8 mouse cellular contexts compared by ENCODE assay signal in genomic region chrX:19237048-19237737, GRCm38 (mm10).
DNase-seq lines count a peak whose midpoint lies in the region; ATAC-seq and TF ChIP-seq lines count a peak whose summit lies in the region.

No protein-coding gene starts in this region.

- no peaks in the 10 kb centered on the region for H3K9me3 ChIP-seq in midbrain, postnatal 0 days (ENCODE audit: low read length)

- no peak for TF ChIP-seq CTCF in testis, adult 2 months (IDR thresholded peaks at IDR 0.05; ENCODE audit: control insufficient read depth, insufficient read depth, insufficient replicate concordance, low read depth, low read length)
- TF ChIP-seq CTCF in midbrain, postnatal 0 days (IDR thresholded peaks at IDR 0.05) = no peak

- WGBS in midbrain, postnatal 0 days = 21% methylated on average over 31 of the region's 31 CpGs

- peak overlapping the region; percentile 61 for H3K4me2 ChIP-seq in midbrain, postnatal 0 days (ENCODE audit: low read depth, low read length, poor library complexity, severe bottlenecking)

- H3K4me3 ChIP-seq in testis, adult 2 months (ENCODE audit: control insufficient read depth, low read depth, low read length) = peak overlapping the region; percentile 54
- H3K4me3 ChIP-seq in midbrain, postnatal 0 days (ENCODE audit: low read depth, low read length) = peak overlapping the region; percentile 49

- no peak overlapping the region for H3K27ac ChIP-seq in testis, adult 2 months (ENCODE audit: control insufficient read depth, insufficient read depth, low read depth, low read length)
- no peak overlapping the region for H3K27ac ChIP-seq in midbrain, postnatal 0 days (ENCODE audit: low read depth, low read length)

- peak overlapping the region; percentile 46; the same call in 1 of the 2 replicates for H3K9ac ChIP-seq in midbrain, postnatal 0 days (replicated peaks; ENCODE audit: low read length, poor library complexity, severe bottlenecking)

- peak; percentile 80 for ATAC-seq in midbrain, postnatal 0 days (ENCODE audit: low FRiP score)

- no peak for DNase-seq in testis, postnatal 14 days (ENCODE audit: low spot score)
- DNase-seq in embryo, embryonic 10.5 days (ENCODE audit: low spot score) = peak; percentile 17
- peak; percentile 3 to 28 for DNase-seq in heart, adult 18-20 months
- DNase-seq in kidney, adult 18-20 months = peak; percentile 40
- DNase-seq in liver = peak; percentile 35
- DNase-seq in midbrain, postnatal 0 days (ENCODE audit: low spot score) = peak; percentile 5
- peak; percentile 3 for DNase-seq in thymus, postnatal 10 days (ENCODE audit: low spot score in 2 of 2)

- no peak for TF ChIP-seq POLR2A in testis, adult 2 months (IDR thresholded peaks at IDR 0.05; ENCODE audit: control insufficient read depth, low read depth, low read length)

- H3K36me3 ChIP-seq in testis, adult 2 months (ENCODE audit: control insufficient read depth, insufficient read depth, low read length) = no peaks in the 10 kb centered on the region
- H3K36me3 ChIP-seq in midbrain, postnatal 0 days (ENCODE audit: insufficient read depth, low read length) = no peaks in the 10 kb centered on the region

- H3K27me3 ChIP-seq in testis, adult 2 months (ENCODE audit: control insufficient read depth, insufficient read depth, low read length) = no peaks in the 10 kb centered on the region
- H3K27me3 ChIP-seq in midbrain, postnatal 0 days (ENCODE audit: insufficient read depth, low read length) = no peaks in the 10 kb centered on the region

- H3K4me1 ChIP-seq in testis, adult 2 months (ENCODE audit: control insufficient read depth, insufficient read depth, low read length) = no peaks in the 10 kb centered on the region; the same call in 1 of the 2 replicates
- H3K4me1 ChIP-seq in midbrain, postnatal 0 days (ENCODE audit: insufficient read depth, low read length) = no peaks in the 10 kb centered on the region
